Mouse (Mus musculus): ENCODE data around the gene Rap1gap.

- TF ChIP-seq CTCF (IDR thresholded peaks at IDR 0.05; ENCODE audit: borderline replicate concordance, extremely low read depth, insufficient read depth, insufficient read length) (no peak), POLR2A (IDR thresholded peaks at IDR 0.05; ENCODE audit: borderline replicate concordance, extremely low read depth, insufficient read depth, insufficient read length, poor library complexity, severe bottlenecking) (no peak)
Measured at GRCm38 (mm10) chr4:137723527-137723926, 59.0 kb downstream of the Rap1gap start.
